Mouse (Mus musculus) cerebellum, adult 2 months (tissue): ENCODE measurements around the gene Traf3ip2.

Experiments
- CTCF ChIP-seq: fragments of 200-500 bp; IDR thresholded peaks from 2 replicates; pipeline ENCODE4 v1.5.1; 2011; ENCODE audit warnings: low read depth, mild to moderate bottlenecking, control low read depth, low read length, moderate library complexity, borderline replicate concordance; ENCODE audit not compliant: insufficient read depth
- POLR2A ChIP-seq: fragments of 200-500 bp; IDR thresholded peaks from 2 replicates; pipeline ENCODE4 v1.6.1; 2011; ENCODE audit warnings: low read length, control low read depth, borderline replicate concordance; ENCODE audit not compliant: insufficient read depth

DNA sequence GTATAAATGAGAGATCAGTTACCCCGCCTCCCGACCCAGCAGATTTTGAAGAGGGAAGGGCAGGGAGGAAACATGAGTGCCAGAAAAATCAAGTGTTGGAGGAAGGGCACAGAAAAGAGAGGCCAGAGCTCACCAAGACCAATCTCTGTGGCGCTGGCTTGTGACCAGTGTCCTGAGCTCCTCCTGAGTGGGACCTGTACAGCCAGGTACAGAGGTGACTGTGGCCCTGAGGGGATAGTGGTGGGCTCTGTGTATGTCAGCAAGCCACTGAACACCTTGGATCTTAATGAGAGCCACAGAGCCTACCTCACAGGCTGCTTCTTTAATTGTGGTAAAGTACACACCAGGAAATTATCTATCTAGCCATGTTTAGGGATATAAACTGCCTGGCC is 14.9 kb upstream of the Traf3ip2 start:
- TF ChIP-seq CTCF (no peak), POLR2A (no peak)
